Mouse (Mus musculus) lung, postnatal 0 days (tissue): ENCODE measurements at regions not wholly inside any gene's neighbourhood (a gene's known extent, or its start where the extent isn't known, plus 50 kb on each side); places are given as distances from the start of the nearest gene placed in this dataset.

Experiments
- CTCF ChIP-seq: IDR thresholded peaks from 2 replicates; pipeline ENCODE4 v1.5.1; 2016; ENCODE audit warnings: antibody characterized with exemption, mild to moderate bottlenecking
- EP300 ChIP-seq: IDR thresholded peaks from 2 replicates; pipeline ENCODE4 v1.6.1; 2016; ENCODE audit warnings: antibody characterized with exemption, mild to moderate bottlenecking, control low read depth

DNA sequence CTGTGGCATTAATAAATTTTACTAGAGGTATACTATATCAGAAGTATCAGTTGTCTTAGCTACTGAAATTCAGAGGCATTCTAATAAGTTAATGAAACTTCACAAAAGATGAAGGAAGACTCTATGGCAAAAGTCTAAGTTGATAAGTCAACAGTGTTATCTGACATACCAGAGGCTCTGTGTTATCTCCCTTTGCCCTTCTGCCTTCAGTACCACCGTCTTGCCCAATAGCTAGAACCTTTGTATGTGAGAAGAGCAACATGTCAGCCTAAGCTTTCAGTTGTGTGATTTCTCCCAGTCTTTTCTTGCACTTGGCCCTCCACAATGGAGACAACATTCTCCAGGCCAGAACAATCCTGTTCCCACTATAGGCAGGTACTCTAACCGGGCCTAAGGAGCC lies 253.0 kb upstream of the Sstr1 start:
- TF ChIP-seq EP300 (no peak), CTCF (no peak)
